Mouse (Mus musculus): ENCODE results near the gene Eif2b4. TPM values are rescaled to one million over a fixed set of nuclear protein-coding genes. Genes with fewer than 3 reads are reported as not detected.

Gene Eif2b4
- 71.5 and 74.6 TPM in 2 replicates for polyA plus RNA-seq (2015; fragmentation: Nextera tagmentation; extraction: Ambion mirVana)

DNA sequence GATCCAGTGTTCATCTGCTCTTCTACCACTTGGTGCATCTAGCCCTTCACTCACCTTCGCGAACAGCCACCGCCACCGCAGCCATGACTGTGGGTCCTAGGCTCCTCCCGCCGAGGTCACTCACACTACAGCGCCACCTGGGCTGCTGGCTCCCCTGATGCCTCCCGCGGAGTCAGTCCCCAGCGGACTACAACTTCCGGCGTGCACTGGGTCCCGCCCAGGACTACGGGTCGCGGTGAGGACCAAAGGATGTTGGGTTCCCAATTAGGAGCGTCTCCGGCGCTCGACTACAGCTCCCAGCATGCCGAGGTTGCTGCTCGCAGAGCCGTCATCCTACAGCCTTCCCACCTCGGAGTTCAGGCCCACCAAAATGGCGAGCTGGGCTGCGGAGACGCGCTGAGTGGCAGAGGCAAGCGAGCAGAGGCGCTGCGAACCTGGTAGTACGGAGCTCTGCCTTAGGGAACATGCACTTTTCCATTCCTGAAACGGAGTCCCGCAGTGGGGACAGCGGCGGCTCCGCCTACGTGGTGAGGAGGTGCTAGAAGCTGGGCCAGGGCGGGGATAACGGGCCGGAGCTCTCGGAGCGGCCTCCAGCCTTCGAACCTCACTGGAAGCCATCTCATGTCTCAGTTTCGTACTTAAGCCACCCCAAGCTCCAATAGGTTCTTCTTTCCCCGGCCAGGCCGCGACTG, at the start of gene Eif2b4, which contains the start of gene Snx17:
Gene Eif2b4 (minus strand): TSS at position 492 of the 692 bp plus-strand sequence.
Gene Snx17 (plus strand): TSS at position 289 of the 692 bp plus-strand sequence.
- Histone ChIP-seq H3K9ac (replicated peaks) (peak within 1 kb of the TSS; percentile 83), H3K27me3 (no peaks in the 10 kb centered on the region), H3K4me2 (replicated peaks) (peak within 1 kb of the TSS; percentile 90), H3K9me3 (no peaks in the 10 kb centered on the region), H3K27ac (peak within 1 kb of the TSS; percentile 84), H3K36me3 (peaks cover 66% of the 10 kb centered on the region), H3K4me3 (replicated peaks) (peak within 1 kb of the TSS; percentile 64), H3K4me1 (replicated peaks) (peaks cover 22% of the 10 kb centered on the region)
- peak; percentile 98 for ATAC-seq
- under 1% methylated on average over 48 of the region's 48 CpGs for WGBS

DNA sequence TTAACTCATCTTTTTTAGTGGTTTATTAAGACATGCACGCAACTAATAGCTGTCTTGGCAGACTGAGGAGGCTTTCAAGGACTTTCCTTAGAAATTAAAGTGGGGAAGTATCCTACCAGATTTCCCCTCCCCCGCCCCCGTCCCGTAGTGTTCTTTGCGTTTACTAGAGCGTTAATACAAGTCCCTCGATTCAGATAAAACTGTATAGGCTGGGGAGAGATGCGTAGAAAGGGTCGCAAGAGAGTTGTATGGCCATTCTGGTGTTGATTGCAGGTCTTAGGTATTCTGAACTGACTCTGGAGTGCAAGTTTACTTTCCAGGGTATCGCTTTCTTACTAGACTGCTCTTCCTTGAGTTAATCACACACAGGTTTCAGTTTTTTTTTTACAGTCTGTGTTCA, 49.0 kb upstream of the Eif2b4 start:
- Histone ChIP-seq H3K27ac (no peak overlapping the region; the same call in 1 of the 2 replicates), H3K9ac (replicated peaks) (peak overlapping the region; percentile 96), H3K4me3 (replicated peaks) (peak overlapping the region; percentile 93), H3K27me3 (no peaks in the 10 kb centered on the region), H3K4me1 (replicated peaks) (peaks cover 14% of the 10 kb centered on the region), H3K9me3 (no peaks in the 10 kb centered on the region), H3K4me2 (replicated peaks) (peak overlapping the region; percentile 76), H3K36me3 (peaks cover 36% of the 10 kb centered on the region)
- no peak for ATAC-seq
- WGBS = 24% methylated on average over 10 of the region's 10 CpGs

- Histone ChIP-seq H3K4me1 (replicated peaks) (peaks cover 14% of the 10 kb centered on the region), H3K27me3 (no peaks in the 10 kb centered on the region), H3K9me3 (peaks cover 1% of the 10 kb centered on the region; the same call in 1 of the 2 replicates), H3K27ac (peak overlapping the region; percentile 97), H3K4me2 (replicated peaks) (peak overlapping the region; percentile 76), H3K36me3 (peaks cover 30% of the 10 kb centered on the region), H3K9ac (replicated peaks) (peak overlapping the region; percentile 96), H3K4me3 (replicated peaks) (peak overlapping the region; percentile 93)
- no peak for ATAC-seq
- under 1% methylated on average over 13 of the region's 13 CpGs for WGBS
Measured at GRCm38 (mm10) chr5:31241522-31242034, 48.3 kb upstream of the Eif2b4 start.

DNA sequence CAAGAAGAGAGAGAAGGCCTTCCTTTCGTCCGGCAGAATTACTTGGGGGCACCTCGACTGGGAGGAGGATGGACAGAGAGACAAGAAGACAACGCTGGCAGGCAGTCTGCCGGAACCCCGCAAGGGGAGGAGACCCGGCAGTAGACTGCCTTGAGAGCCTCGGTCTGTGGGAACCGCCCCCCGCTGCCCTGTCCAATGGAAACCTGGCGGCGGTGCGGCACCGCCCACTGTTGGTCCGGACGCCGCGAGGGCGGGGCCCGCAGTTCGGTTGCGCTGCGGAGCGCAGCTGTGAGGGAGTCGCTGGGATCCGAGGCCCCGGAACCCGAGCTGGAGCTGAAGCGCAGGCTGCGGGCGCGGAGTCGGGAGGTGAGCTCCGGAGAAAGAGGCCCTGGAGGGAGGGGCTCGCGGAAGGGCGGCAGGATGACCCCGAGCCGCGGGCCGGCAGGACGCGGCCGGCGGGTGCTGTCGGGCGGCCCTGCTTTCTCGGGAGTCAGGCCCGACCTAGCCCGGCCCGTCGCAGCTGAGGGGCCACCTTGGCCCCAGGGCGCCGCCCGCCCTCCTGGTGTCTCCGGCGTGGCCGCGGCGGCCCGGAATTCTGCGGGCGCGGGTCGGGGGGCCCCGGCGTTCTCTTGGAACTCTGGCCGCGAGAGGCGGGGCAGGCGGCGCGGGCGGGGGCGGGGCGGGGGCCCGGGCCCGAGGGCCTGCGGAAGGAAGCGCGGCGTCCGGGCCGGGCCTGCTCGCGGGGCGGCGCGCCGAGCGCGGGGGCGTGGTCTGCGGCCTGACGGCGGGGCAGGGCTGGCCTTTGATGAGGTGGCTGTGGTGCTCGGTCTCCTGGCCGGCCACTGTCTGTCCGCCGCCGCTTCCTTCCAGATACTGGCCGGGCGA, 47.6 kb upstream of the Eif2b4 start, which contains the start of the genes Nrbp1 and Gm9970:
Gene Nrbp1 (plus strand): TSS at position 228 of the 885 bp plus-strand sequence.
Gene Gm9970 (minus strand): TSS at position 596 of the 885 bp plus-strand sequence.
- peak; percentile 99 for ATAC-seq
- H3K27ac ChIP-seq = peak within 1 kb of the TSS; percentile 97
- under 1% methylated on average over 66 of the region's 103 CpGs for WGBS
- H3K9me3 ChIP-seq = peaks cover 4% of the 10 kb centered on the region; the same call in 1 of the 2 replicates
- H3K4me2 ChIP-seq (replicated peaks) = peak within 1 kb of the TSS; percentile 76
- H3K4me1 ChIP-seq (replicated peaks) = peaks cover 14% of the 10 kb centered on the region
- H3K27me3 ChIP-seq = no peaks in the 10 kb centered on the region
- H3K9ac ChIP-seq (replicated peaks) = peak within 1 kb of the TSS; percentile 96
- H3K4me3 ChIP-seq (replicated peaks) = peak within 1 kb of the TSS; percentile 93
- peaks cover 23% of the 10 kb centered on the region for H3K36me3 ChIP-seq

DNA sequence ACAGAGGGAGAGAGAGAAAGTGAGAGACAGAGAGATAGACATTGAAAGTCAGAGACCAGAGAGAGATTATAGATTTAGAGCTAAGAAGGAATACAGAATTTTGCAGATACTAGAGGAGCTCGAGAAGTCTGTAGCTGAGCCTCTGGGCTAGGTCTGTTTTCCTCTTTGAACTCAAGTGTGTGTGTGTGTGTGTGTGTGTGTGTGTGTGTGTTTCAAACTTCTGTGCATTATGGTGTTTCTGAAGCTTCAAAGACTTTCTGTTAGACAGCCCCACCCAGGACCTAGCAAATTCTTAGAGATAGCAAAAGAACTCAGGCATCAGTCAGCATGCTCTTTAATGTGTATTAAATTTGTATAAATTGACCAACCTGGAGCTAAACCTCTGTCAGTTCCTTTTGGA, 33.4 kb upstream of the Eif2b4 start:
- Histone ChIP-seq H3K4me3 (replicated peaks) (no peak overlapping the region), H3K27me3 (no peaks in the 10 kb centered on the region), H3K36me3 (no peaks in the 10 kb centered on the region), H3K4me2 (replicated peaks) (no peak overlapping the region), H3K4me1 (replicated peaks) (peaks cover 2% of the 10 kb centered on the region), H3K9ac (replicated peaks) (no peak overlapping the region), H3K9me3 (no peaks in the 10 kb centered on the region), H3K27ac (no peak overlapping the region)
- WGBS = 75% methylated on average over 1 of the region's 1 CpGs
- ATAC-seq = no peak

GRCm38 (mm10) chr5:31222696-31223095, 29.5 kb upstream of the Eif2b4 start:
- no peaks in the 10 kb centered on the region for H3K27me3 ChIP-seq
- H3K4me1 ChIP-seq (replicated peaks) = peaks cover 24% of the 10 kb centered on the region
- 96% methylated on average over 9 of the region's 9 CpGs for WGBS
- H3K9ac ChIP-seq (replicated peaks) = no peak overlapping the region
- no peaks in the 10 kb centered on the region for H3K36me3 ChIP-seq
- H3K9me3 ChIP-seq = no peaks in the 10 kb centered on the region
- no peak overlapping the region for H3K4me3 ChIP-seq (replicated peaks)
- no peak overlapping the region for H3K4me2 ChIP-seq (replicated peaks)
- ATAC-seq = no peak
- no peak overlapping the region for H3K27ac ChIP-seq

GRCm38 (mm10) chr5:31221304-31221945, 28.2 kb upstream of the Eif2b4 start:
- Histone ChIP-seq H3K9ac (replicated peaks) (peak overlapping the region; percentile 94), H3K9me3 (no peaks in the 10 kb centered on the region), H3K27me3 (no peaks in the 10 kb centered on the region), H3K36me3 (no peaks in the 10 kb centered on the region), H3K4me3 (replicated peaks) (peak overlapping the region; percentile 85), H3K4me1 (replicated peaks) (peaks cover 24% of the 10 kb centered on the region), H3K27ac (peak overlapping the region; percentile 95), H3K4me2 (replicated peaks) (peak overlapping the region; percentile 91)
- peak; percentile 29; the same call in 1 of the 2 replicates for ATAC-seq
- WGBS = 9% methylated on average over 11 of the region's 11 CpGs

DNA sequence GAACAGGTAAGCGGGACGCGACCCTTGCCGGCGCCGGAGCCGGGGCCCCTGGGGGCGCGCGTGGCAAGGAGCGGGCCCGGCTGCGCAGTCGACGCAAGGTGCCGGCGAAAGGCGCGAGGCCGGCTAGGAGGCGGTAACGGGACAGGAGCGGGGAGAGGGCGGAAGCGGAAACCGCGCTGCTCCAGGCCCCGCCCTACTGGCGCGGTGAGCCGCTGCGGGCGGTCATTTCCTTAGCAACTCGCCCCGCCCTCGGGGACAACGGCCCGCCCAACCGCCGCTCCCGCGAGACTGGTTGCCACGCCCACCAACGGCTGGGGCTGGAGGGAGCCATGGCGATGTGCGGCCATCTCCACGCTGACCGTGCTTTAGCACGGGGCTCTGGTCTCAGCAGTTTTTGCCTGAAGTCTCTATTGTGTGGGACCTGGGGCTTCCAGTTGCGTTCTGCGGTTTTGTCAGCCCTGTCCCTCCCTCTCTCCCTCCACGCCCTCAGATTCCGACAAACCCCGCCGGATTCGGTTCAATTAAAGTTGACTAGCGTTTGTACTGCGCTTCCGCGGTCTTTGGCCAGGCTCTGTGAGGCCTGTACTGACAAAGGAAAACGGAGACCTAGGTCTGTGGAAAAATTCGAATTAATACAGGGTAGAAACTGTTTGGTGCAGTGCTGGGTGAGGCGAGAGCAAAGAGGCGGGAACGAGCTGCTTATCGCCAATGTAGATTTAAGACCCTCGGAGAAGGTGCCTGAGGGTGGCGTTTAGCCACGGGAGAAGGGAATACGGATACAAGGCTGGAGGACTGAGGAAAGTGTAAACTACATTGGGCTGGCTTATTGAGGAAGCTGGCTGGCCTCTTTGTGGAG, 27.4 kb upstream of the Eif2b4 start, which contains the start of gene Ppm1g:
Gene Ppm1g (minus strand): TSS at position 240 of the 856 bp plus-strand sequence.
- Histone ChIP-seq H3K4me1 (replicated peaks) (peaks cover 24% of the 10 kb centered on the region), H3K27me3 (no peaks in the 10 kb centered on the region), H3K4me2 (replicated peaks) (peak within 1 kb of the TSS; percentile 91), H3K27ac (peak within 1 kb of the TSS; percentile 95), H3K9me3 (no peaks in the 10 kb centered on the region), H3K4me3 (replicated peaks) (peak within 1 kb of the TSS; percentile 85), H3K36me3 (no peaks in the 10 kb centered on the region), H3K9ac (replicated peaks) (peak within 1 kb of the TSS; percentile 94)
- peak; percentile 95 for ATAC-seq
- WGBS = under 1% methylated on average over 70 of the region's 70 CpGs

DNA sequence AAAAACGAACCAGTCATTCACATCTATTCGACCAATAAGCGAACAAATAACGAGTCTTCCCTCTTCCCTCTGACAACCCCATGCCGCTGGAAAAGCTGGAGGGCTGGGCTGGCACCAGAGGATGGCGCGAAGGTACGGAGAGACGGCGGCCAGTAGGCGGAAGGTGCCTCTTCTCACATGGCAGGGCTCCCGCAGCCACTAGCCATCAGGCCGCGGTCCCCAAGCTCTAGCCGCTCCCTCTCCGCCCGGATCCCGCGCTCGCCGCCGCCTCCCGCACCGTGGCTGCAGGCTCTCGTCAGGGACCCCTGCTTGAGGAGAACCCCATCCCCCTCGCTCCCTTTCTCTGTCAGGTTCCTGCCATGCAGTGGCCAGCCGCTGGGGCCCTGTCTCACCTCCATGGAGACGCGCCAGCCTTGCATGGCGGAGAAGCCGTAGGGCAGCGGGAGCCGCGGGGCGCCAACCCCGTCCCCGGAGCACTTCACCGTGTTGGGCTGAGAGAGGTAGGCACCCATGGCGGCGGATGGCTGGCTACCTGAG, 26.7 kb upstream of the Eif2b4 start:
- H3K4me2 ChIP-seq (replicated peaks) = peak overlapping the region; percentile 91
- peaks cover 24% of the 10 kb centered on the region for H3K4me1 ChIP-seq (replicated peaks)
- no peaks in the 10 kb centered on the region for H3K27me3 ChIP-seq
- no peaks in the 10 kb centered on the region for H3K36me3 ChIP-seq
- no peaks in the 10 kb centered on the region for H3K9me3 ChIP-seq
- peak overlapping the region; percentile 95 for H3K27ac ChIP-seq
- peak; percentile 86 for ATAC-seq
- H3K9ac ChIP-seq (replicated peaks) = peak overlapping the region; percentile 94
- WGBS = under 1% methylated on average over 40 of the region's 40 CpGs
- peak overlapping the region; percentile 85 for H3K4me3 ChIP-seq (replicated peaks)

GRCm38 (mm10) chr5:31219474-31219873, 26.2 kb upstream of the Eif2b4 start:
- Histone ChIP-seq H3K4me2 (replicated peaks) (peak overlapping the region; percentile 91), H3K4me1 (replicated peaks) (peaks cover 24% of the 10 kb centered on the region), H3K9ac (replicated peaks) (peak overlapping the region; percentile 94), H3K27me3 (no peaks in the 10 kb centered on the region), H3K9me3 (no peaks in the 10 kb centered on the region), H3K27ac (peak overlapping the region; percentile 95), H3K36me3 (no peaks in the 10 kb centered on the region), H3K4me3 (replicated peaks) (peak overlapping the region; percentile 85)
- 2% methylated on average over 11 of the region's 11 CpGs for WGBS
- ATAC-seq = no peak
